Mouse (Mus musculus) bone marrow, adult 2 months (tissue): ENCODE results near the gene Pgm1. TPM values are rescaled to one million over a fixed set of nuclear protein-coding genes. Genes with fewer than 3 reads are reported as not detected.

ENCODE experiments used
- H3K27ac ChIP-seq: fragments of 200-500 bp; 2 replicates; pipeline ENCODE4 v1.5.1; 2012; ENCODE audit warnings: low read depth, mild to moderate bottlenecking, control low read depth, inconsistent platforms, low read length; ENCODE audit not compliant: control insufficient read depth, poor library complexity, insufficient read depth
- H3K4me1 ChIP-seq: fragments of 200-500 bp; 2 replicates; pipeline ENCODE4 v1.6.1; 2011; ENCODE audit warnings: low read length; ENCODE audit not compliant: control insufficient read depth, insufficient read depth
- H3K4me3 ChIP-seq: fragments of 200-500 bp; replicated peaks from 2 replicates; pipeline ENCODE3; 2011; ENCODE audit warnings: mild to moderate bottlenecking, low read depth, low read length, control low read depth; ENCODE audit not compliant: control insufficient read depth
- CTCF ChIP-seq: fragments of 200-500 bp; IDR thresholded peaks from 2 replicates; pipeline ENCODE4 v1.5.1; 2011; ENCODE audit warnings: low read length, control low read depth; ENCODE audit not compliant: control insufficient read depth, insufficient read depth
- POLR2A ChIP-seq: fragments of 200-500 bp; IDR thresholded peaks from 2 replicates; pipeline ENCODE4 v1.6.1; 2011; ENCODE audit warnings: low read depth, mild to moderate bottlenecking, control low read depth, low read length, borderline replicate concordance; ENCODE audit not compliant: control insufficient read depth
- WGBS: fragments of 180-500 bp; shearing (Covaris S2); methylation state at CpG from one replicate; pipeline ENCODE4 v1.1.7; 2018; 5-methylcytosine and 5-hydroxymethylcytosine counted together
- polyA plus RNA-seq: library from polyadenylated mRNA; stranded (reverse); fragments of >200 nt; gene quantifications from 2 replicates; pipeline ENCODE4 v1.2.4, GENCODE M21; 2011; ENCODE audit warnings: low replicate concordance; ENCODE audit not compliant: missing spikeins, insufficient read depth, insufficient read length

Pgm1 gene
- polyA plus RNA-seq, 1 experiment: 9.3 TPM

DNA sequence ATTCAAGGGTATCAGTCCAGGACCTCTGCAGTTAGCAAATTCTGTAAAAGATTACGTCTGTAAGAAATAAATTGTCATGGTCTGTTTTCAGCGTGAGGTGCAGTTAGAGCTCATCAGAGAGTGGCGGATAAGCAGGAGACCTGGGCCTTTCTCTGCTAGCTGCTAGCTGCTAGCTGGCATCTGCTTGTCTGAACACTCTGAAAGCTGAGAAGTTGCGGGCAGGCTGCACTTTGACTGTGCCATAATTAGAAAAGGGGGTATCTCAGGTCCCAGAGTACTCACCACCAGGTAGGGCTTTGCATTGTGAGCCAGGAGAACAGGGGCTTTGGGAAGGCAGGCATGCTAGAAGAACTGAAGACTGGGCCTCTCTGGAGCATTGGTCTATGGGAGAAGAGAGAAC, 2.6 kb downstream of the Pgm1 start:
- Histone ChIP-seq H3K27ac (no peak overlapping the region), H3K4me3 (no peak overlapping the region), H3K4me1 (no peaks in the 10 kb centered on the region)
- TF ChIP-seq POLR2A: no peak
- no peak for TF ChIP-seq CTCF
- WGBS: 84% methylated on average over 4 of the region's 4 CpGs

DNA sequence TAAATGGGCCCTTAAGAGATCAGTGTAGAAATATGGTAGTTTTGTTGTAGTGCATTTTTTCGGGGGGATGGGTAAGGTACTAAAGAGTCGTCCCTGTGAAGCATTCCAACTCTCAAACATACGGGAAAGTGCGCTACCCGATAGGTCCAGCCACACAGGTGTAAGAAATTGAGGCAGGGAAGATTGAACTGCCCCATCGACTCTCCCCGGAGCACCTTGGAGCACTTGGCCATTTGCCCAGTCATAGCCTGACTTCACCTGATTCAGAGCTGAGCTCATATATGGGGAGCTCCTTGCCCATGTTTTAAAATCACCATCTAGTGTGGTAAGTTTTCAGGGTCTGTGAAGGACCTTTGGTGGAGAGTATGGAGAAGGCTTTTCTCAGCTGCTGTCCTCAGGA, 5.6 kb downstream of the Pgm1 start:
- WGBS: 84% methylated on average over 7 of the region's 7 CpGs
- H3K4me3 ChIP-seq: no peak overlapping the region
- TF ChIP-seq CTCF: no peak
- TF ChIP-seq POLR2A: no peak
- no peak overlapping the region for H3K27ac ChIP-seq
- H3K4me1 ChIP-seq: no peaks in the 10 kb centered on the region; the same call in 1 of the 2 replicates

DNA sequence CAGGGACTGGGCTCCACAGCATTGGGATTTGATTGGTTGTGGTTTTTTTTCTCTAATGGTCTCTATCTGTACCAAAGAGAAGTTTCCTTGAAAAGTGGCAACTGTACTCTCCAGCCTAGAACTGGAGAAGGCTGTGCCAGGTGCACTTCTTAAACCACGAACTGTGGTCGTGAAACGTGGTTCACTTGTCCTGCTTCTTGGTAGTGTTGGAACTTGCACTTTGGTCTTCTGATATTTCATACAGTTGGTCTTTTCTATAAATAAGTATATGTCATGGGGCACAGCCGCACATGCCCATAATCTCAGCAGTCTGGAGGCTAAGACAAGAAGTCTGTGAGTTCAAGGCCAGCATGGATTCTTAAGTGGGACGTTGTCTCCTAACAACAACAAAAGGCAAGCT, 7.1 kb downstream of the Pgm1 start:
- TF ChIP-seq POLR2A (no peak), CTCF (no peak)
- Histone ChIP-seq H3K27ac (no peak overlapping the region), H3K4me3 (no peak overlapping the region), H3K4me1 (no peaks in the 10 kb centered on the region; the same call in 1 of the 2 replicates)
- 62% methylated on average over 5 of the region's 5 CpGs for WGBS

DNA sequence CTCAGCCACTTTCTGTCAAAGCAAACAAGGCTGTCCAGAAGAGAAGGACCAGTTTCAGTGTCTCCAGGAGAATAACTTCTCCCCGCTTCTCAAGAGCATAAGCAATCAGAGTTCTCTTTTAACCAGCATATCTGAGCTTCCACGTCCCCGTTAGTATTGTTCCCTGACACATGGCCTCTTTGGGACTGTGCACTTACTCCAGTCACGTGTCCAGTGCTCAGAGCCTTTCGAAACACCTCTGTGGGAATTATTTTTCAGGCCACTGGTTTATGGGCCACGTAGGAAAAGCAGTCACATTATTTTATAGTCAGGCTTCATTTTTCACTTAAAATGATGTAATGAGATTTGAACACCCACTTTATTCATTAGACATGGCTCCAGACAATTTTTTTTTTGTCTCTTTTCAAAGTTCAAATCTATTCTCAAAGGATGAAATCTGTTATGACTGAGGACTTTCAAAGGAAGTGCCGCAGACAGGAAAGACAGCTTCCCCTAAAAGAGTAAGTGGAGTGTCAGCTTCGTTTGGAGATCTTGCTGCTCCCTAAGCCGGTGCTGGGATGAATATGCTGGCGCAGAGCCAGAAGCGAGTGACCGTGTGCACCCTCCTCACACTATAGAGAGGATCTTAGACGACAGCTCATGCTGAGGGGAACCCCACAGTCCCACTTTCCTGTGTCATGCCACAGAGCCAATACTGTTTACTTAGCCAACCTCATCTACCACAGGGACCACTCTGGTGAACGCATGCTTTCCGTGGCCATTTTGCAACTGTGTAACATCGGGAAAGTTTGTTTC, 10.7 kb downstream of the Pgm1 start:
- 53% methylated on average over 16 of the region's 16 CpGs for WGBS
- no peak overlapping the region for H3K27ac ChIP-seq
- no peaks in the 10 kb centered on the region; the same call in 1 of the 2 replicates for H3K4me1 ChIP-seq
- no peak overlapping the region for H3K4me3 ChIP-seq
- TF ChIP-seq CTCF (no peak), POLR2A (no peak)

DNA sequence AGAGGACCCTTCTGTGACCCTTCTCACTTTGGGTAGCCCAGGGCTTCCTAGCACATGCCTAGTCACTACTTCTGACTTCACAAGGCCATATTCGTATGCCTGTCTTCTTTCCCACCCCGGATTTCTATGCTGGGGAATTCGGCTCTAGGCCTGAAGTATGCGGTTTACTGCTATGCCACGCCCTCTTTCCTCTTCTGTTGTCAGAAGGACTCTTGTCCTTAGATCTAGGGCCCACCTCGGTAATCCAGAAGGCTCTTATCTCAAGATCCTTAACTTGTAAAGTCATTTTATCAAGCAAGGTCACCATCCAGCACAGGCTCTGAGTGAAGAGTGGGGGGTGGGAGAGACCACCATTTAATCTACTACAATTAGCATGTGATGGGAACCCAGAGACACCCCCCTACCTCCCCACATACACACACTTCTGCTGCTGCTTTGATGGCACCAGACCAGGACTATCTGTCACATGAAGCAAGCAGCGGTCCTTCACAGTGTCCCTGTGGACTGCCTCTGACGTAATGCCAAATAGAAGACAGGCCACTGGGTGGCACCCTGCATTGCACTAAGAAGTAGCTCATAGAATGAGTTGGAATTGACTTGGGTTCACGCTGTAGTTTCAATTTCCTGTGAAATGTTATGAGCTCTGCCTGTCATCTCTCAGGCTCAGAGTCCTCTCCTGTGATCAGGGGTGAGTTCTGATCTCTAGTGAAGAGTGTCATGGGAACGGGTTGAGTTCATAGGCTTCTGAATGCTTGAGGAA, 12.6 kb downstream of the Pgm1 start:
- Histone ChIP-seq H3K4me1 (no peaks in the 10 kb centered on the region; the same call in 1 of the 2 replicates), H3K27ac (no peak overlapping the region), H3K4me3 (no peak overlapping the region)
- WGBS: 68% methylated on average over 10 of the region's 10 CpGs
- TF ChIP-seq CTCF (no peak), POLR2A (no peak)

DNA sequence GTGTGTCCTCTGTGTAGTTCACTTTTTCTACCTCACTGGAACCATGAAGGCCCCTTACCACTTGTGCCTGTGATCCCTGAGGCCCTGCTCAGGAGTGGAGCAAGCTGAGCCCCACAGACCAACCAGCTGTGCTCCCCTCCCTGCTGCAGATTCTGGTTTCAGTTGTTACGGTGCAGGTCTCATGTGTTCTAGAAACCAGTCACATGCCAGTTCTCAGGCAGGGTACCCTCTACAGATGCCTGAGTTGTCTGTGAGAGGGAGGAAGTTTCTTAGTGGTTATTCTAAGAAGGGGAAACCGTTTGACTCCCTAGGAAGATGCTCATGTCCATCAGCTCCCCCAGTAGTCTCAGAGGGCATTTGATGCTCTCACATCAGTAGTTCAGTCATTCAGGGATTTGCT, 15.4 kb downstream of the Pgm1 start:
- Histone ChIP-seq H3K4me1 (no peaks in the 10 kb centered on the region; the same call in 1 of the 2 replicates), H3K27ac (no peak overlapping the region), H3K4me3 (no peak overlapping the region)
- TF ChIP-seq POLR2A (no peak), CTCF (no peak)
- 41% methylated on average over 2 of the region's 2 CpGs for WGBS

DNA sequence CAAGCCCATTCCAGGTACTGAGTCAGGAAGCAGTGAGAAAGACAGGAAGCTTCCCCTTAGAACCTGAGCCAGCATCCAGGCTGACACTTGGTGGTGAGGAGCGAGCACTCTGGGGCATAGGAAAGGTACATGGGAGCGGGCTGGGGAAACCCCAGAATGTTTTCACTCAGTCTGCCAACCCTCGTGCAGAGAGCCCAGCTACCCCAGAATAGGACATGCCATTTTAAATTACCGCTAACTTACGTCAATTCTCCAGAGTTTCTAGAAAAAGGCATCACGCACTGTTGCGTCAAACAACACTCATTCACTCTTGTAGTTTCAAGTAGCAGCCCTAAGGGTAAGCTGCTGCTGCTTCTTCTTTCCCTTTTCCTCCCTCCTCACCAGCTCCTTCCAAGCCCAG, 15.8 kb downstream of the Pgm1 start:
- Histone ChIP-seq H3K27ac (no peak overlapping the region), H3K4me3 (no peak overlapping the region), H3K4me1 (no peaks in the 10 kb centered on the region; the same call in 1 of the 2 replicates)
- TF ChIP-seq POLR2A (no peak), CTCF (no peak)
- 85% methylated on average over 7 of the region's 7 CpGs for WGBS

DNA sequence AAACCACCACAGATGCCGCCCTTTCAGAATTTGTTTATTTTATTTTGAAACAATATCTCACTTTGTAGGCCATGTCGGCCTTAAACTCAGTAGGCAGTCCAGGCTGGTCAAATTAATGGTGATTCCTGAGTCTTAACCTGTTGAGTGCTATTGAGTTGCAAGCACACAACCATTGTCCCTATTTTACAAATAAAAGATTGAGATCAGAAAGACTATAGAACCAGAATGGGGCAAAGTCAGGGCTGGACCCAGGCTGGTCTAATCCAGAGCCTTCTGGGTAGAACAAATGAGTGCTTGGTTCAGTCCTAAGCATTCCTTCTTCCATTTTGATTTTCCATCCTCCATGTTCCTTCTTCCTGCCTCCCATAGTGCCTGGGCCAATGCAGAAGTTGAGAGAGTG, 17.3 kb downstream of the Pgm1 start:
- no peaks in the 10 kb centered on the region; the same call in 1 of the 2 replicates for H3K4me1 ChIP-seq
- TF ChIP-seq CTCF: no peak
- no peak for TF ChIP-seq POLR2A
- WGBS: 75% methylated on average over 2 of the region's 2 CpGs
- no peak overlapping the region for H3K4me3 ChIP-seq
- no peak overlapping the region for H3K27ac ChIP-seq
